Mouse (Mus musculus): ENCODE measurements at regions not wholly inside any gene's neighbourhood (a gene's known extent, or its start where the extent isn't known, plus 50 kb on each side); places are given as distances from the start of the nearest gene placed in this dataset.

GRCm38 (mm10) chr13:57003565-57004132, 107.9 kb upstream of the Trpc7 start:
- no peak for TF ChIP-seq POLR2A (IDR thresholded peaks at IDR 0.05; ENCODE audit: low read depth, low read length)
- TF ChIP-seq CTCF (IDR thresholded peaks at IDR 0.05; ENCODE audit: extremely low read depth, insufficient read length, insufficient replicate concordance, low read depth, low read length), result no peak

Data from small intestine, adult 2 months (tissue).